Mouse (Mus musculus): ENCODE measurements around the gene Epha8.

The Epha8 gene

GRCm38 (mm10) chr4:136954562-136954961, 2.1 kb downstream of the Epha8 start:
- DNase-seq (ENCODE audit: low spot score) = no peak

DNA sequence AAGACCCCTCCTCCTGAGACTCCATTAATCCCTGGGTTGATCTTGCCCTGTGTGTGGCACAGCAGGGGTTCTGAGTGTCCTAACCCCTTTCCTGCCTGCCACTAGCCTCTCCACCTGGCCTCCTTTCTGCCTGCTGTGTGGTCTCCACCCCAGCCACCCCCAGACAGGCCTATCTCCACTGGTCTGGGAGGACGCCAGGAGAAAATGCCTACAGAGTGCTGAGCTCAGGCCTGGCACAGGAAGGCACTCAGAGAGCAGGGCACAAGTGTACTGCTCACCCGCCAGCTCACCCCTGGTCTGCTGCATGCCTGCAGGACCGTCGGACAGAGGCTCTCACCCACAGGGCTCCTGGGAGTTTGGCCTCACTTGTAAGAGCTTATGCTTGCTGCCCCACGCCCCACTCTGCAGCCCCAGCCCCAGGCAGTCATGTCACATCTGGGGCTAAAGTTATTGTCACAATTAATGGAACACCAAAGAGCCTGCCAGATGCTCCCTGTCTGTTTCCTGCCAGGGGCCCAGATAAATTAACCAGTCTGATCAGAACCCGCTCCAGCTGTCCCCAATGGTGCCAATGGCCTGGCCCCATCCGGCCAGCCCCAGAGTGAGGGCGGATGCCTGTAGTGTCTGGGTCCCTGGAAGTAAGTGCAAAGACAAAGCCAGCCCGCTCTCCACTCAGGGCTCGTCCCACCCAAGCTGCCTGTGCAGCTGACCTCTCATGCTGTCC, 7.2 kb downstream of the Epha8 start:
- no peak for DNase-seq (ENCODE audit: low spot score)

DNA sequence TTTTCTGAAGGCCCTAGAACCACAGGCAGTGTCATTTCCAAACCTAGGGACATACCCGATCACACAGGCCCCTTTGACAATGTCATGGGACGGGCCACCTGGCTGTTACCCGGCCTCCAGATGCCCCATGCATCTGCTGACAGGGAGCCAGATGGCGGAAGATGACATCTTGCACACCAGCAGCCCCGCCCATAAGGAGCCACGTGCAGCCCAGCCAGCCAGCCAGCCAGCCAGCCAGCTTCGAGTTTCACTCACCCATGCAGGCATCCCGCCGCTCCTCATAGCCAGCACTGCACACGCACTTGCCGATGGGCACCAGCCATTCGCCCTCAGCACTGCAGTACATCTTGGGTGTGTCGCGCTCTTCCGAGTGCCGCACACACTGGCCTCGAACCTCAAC, 11.2 kb downstream of the Epha8 start:
- DNase-seq (ENCODE audit: low spot score) = no peak

GRCm38 (mm10) chr4:136944558-136945350, 11.9 kb downstream of the Epha8 start:
- DNase-seq (ENCODE audit: low spot score) = no peak

DNA sequence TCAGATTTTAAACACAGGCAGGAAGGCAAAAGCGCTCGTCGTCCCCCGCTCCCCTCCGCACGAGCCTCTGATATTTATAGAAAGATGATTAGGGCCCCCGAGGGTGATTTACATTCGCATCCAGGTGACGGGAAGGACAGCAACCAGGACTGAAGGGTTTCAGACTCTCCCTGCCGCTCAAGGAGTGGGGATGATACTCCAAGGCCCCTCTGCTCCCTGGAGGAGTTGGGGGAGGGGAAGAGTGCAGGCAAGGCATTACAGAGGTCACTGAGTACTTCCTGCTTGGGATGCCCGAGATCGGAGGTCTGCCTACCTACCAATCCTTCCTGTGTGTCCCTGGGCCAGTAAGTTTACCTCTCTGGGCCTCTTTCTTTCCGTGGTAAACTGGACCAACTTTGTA, 13.4 kb downstream of the Epha8 start:
- DNase-seq (ENCODE audit: low spot score) = no peak

- no peak for DNase-seq (ENCODE audit: low spot score)
Observed at GRCm38 (mm10) chr4:136942761-136943160, 13.9 kb downstream of the Epha8 start.

- DNase-seq (ENCODE audit: low spot score) = no peak
Observed at GRCm38 (mm10) chr4:136937935-136938334, 18.7 kb downstream of the Epha8 start.

GRCm38 (mm10) chr4:136937344-136937743, 19.3 kb downstream of the Epha8 start:
- no peak for DNase-seq (ENCODE audit: low spot score)

DNA sequence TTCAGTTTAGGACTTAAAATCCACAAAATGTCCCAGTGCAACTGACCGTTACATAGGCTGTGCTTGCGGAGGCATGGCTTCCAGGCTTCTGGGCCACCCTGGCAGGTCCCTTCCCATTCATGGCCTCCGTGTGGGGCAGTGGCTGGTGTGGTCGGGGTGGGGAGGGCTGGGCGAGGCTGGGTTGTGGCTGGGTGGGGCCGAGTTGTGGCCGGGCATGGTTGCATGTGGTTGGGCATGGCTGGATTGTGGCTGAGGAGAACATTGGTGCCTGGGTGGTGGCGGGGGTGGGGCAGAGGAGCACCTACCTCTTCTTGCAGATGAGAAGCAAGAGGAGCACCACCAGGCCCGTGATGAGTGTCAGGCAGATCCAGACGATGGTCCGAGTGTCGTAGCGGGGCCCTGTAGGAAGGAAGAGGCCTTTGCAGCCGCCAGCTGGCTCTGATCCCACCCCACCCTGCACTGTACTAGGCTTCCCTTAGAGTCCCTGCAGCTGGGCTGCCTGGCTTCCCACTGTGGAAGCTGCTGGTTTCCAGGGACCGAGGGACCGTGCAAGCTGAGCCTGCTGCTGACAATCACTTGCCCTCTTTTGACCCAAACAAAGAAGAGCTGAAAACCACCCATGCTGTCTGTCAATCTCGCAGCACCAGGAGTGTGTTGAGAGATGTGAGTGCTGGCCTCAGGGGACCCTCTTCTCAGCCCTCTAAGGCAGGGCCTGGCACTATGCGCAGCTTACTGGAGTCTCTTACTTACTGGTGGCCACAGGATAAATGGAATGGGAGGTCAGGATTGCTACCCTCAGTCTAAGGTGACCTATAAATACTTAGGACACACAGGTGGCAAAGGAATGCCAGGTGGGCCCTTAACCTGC, 21.6 kb downstream of the Epha8 start:
- no peak for DNase-seq (ENCODE audit: low spot score)

GRCm38 (mm10) chr4:136930474-136930873, 26.1 kb downstream of the Epha8 start:
- DNase-seq (ENCODE audit: low spot score) = no peak

DNA sequence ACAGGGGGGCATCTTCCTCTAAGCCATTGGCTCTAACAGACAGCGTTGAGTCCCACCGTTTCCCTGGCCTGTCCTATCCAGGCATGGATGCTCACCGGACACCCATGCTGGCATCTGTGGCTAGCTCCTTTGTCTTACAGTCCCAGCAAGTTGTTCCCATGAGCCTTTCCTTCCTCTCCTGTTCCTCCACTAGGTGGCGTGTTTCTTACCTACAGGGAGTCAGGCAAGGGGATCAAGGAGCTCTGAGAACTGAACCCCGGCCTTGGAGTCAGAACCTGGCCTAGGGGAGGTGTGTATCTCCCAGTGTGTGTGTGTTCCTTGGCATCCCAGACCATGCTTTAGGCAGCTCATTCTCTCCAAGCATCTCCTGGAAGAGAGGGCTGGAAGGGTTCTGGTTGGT, 27.7 kb downstream of the Epha8 start:
- no peak for DNase-seq (ENCODE audit: low spot score)

DNA sequence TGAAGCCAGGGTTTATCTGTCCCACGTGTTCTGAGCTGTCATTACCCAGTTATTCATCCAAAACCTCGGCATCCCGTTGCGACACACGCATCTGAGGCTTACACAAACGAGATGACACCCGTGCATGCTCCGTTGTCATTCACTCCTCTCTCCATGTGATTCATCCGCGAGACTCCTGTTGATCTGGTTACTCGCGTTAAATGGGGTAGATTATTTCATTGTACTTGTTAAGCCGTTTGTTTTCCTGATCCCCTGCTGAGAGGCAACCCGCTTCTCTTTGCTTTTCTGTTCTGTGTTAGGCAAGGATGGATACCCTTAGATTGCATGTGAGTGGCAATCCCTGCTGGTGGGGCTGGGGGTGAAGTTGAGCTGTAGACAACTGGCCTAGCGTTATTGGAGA, 30.8 kb downstream of the Epha8 start:
- no peak for DNase-seq (ENCODE audit: low spot score)

GRCm38 (mm10) chr4:136924529-136924928, 32.1 kb downstream of the Epha8 start:
- DNase-seq (ENCODE audit: low spot score) = no peak

- no peak for DNase-seq (ENCODE audit: low spot score)
Observed at GRCm38 (mm10) chr4:136919526-136919925, 37.1 kb downstream of the Epha8 start.

GRCm38 (mm10) chr4:136918834-136919233, 37.8 kb downstream of the Epha8 start:
- DNase-seq (ENCODE audit: low spot score) = no peak

DNA sequence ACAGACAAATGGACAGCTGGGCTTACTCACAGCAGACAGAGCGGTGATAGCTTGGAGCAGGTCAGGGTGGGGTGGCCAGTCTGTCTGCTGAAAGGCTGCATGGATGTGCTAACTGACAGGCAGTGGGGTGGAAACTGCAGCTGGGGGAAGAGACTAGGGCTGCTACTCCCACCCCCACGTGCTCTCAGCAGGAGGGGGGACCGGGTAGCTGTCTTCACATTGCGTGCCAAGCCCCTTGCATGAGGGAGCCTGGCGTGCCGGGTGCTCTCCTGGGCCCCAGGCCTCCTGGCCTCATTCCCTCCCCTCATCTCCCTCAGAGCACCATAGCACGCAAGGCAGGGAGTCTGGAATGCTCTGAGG, 39.5 kb downstream of the Epha8 start:
- no peak for DNase-seq (ENCODE audit: low spot score)

- no peak for DNase-seq (ENCODE audit: low spot score)
Observed at GRCm38 (mm10) chr4:136916359-136917164, 40.1 kb downstream of the Epha8 start.

DNA sequence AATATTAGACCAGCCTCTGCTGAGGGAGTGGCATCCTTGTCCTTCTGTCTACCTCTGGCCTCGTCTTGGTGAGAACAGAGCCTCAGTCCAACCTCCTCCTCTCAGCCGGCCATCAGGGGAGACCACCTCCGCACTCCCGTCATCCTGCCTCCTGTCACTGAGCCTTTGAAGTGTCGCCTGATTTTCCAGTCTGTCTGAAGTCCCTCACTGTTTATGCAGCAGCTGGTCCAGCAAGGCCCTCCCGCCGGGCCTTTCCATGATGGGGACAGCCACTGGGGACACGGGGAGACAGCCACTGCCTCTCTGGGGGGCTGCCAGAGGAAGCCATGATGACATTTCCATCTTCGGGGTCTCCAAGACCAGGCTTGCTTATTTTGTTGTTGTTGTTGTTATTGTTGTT, 43.8 kb downstream of the Epha8 start:
- DNase-seq (ENCODE audit: low spot score) = no peak

- no peak for DNase-seq (ENCODE audit: low spot score)
Observed at GRCm38 (mm10) chr4:136911804-136912203, 44.8 kb downstream of the Epha8 start.

- no peak for DNase-seq (ENCODE audit: low spot score)
Observed at GRCm38 (mm10) chr4:136911211-136911646, 45.4 kb downstream of the Epha8 start.

GRCm38 (mm10) chr4:136907809-136908208, 48.8 kb downstream of the Epha8 start:
- no peak for DNase-seq (ENCODE audit: low spot score)

DNA sequence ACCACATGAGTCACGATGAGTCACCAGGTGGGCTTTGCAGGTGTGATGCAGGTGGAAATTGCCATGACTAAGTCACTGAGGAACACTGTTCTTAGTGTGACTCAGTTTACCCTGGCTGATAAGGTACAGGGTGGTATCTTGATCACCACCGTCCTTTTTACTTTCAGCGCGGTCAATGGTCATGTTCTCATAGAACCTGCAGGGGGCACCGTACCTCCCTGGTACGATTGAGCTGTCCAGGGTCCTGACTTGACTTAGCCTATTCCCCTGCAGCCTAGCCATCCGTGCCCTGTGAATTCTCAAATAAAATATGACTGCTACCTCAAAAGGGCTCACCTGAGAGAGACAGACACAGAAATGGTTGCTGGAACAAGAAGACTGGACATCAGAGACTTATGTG, 49.6 kb downstream of the Epha8 start:
- DNase-seq (ENCODE audit: low spot score) = no peak
